Mouse (Mus musculus): Measurements from ENCODE around the gene Sfta2. TPM values are rescaled to one million over a fixed set of nuclear protein-coding genes. Genes with fewer than 3 reads are reported as not detected.
A peak's percentile ranks its signal among the peaks of the same experiment; 100 is the strongest.

The Sfta2 gene
- polyA plus RNA-seq, 1 experiment from 2014 or later = 1.0 TPM

GRCm38 (mm10) chr17:35635699-35636111 is 34.4 kb downstream of the Sfta2 start:
- H3K4me1 ChIP-seq (replicated peaks; ENCODE audit: control insufficient read depth, insufficient read depth, low read length) = no peaks in the 10 kb centered on the region
- no peaks in the 10 kb centered on the region for H3K27me3 ChIP-seq (replicated peaks; ENCODE audit: control insufficient read depth, insufficient read depth, low read length)
- no peak overlapping the region; the same call in 1 of the 2 replicates for H3K9ac ChIP-seq (ENCODE audit: low read depth, low read length)
- no peak overlapping the region for H3K27ac ChIP-seq (ENCODE audit: low read depth, low read length)
- no peaks in the 10 kb centered on the region for H3K9me3 ChIP-seq (ENCODE audit: control insufficient read depth)
- TF ChIP-seq CTCF (IDR thresholded peaks at IDR 0.05; ENCODE audit: low read depth) = peak; percentile 91
- WGBS = 2% methylated on average over 15 of the region's 15 CpGs
- peak overlapping the region; percentile 62 for H3K4me2 ChIP-seq (replicated peaks; ENCODE audit: low read depth)
- peak overlapping the region; percentile 36 for H3K4me3 ChIP-seq (ENCODE audit: low read depth, low read length)
- no peaks in the 10 kb centered on the region for H3K36me3 ChIP-seq (ENCODE audit: control insufficient read depth, insufficient read depth)
- 0 out of 2 replicates have a peak, but pooled peaks have one; percentile 16 for ATAC-seq

- Histone ChIP-seq H3K27ac (ENCODE audit: low read depth, low read length) (no peak overlapping the region), H3K36me3 (ENCODE audit: control insufficient read depth, insufficient read depth) (no peaks in the 10 kb centered on the region), H3K9ac (ENCODE audit: low read depth, low read length) (no peak overlapping the region), H3K4me3 (ENCODE audit: low read depth, low read length) (no peak overlapping the region), H3K4me1 (replicated peaks; ENCODE audit: control insufficient read depth, insufficient read depth, low read length) (no peaks in the 10 kb centered on the region), H3K27me3 (replicated peaks; ENCODE audit: control insufficient read depth, insufficient read depth, low read length) (no peaks in the 10 kb centered on the region), H3K9me3 (ENCODE audit: control insufficient read depth) (no peaks in the 10 kb centered on the region), H3K4me2 (replicated peaks; ENCODE audit: low read depth) (no peak overlapping the region)
- ATAC-seq = no peak
- no peak for TF ChIP-seq CTCF (IDR thresholded peaks at IDR 0.05; ENCODE audit: low read depth)
- WGBS = 32% methylated on average over 5 of the region's 5 CpGs
These were observed 35.0 kb downstream of the Sfta2 start for GRCm38 (mm10) chr17:35636363-35636762.

GRCm38 (mm10) chr17:35638475-35639190 is 37.3 kb downstream of the Sfta2 start:
- peak; percentile 70 for ATAC-seq
- no peaks in the 10 kb centered on the region for H3K9me3 ChIP-seq (ENCODE audit: control insufficient read depth)
- H3K27ac ChIP-seq (ENCODE audit: low read depth, low read length) = no peak overlapping the region
- no peak overlapping the region for H3K4me3 ChIP-seq (ENCODE audit: low read depth, low read length)
- TF ChIP-seq CTCF (IDR thresholded peaks at IDR 0.05; ENCODE audit: low read depth) = no peak
- no peaks in the 10 kb centered on the region for H3K4me1 ChIP-seq (replicated peaks; ENCODE audit: control insufficient read depth, insufficient read depth, low read length)
- H3K9ac ChIP-seq (ENCODE audit: low read depth, low read length) = no peak overlapping the region
- WGBS = 32% methylated on average over 14 of the region's 14 CpGs
- H3K27me3 ChIP-seq (replicated peaks; ENCODE audit: control insufficient read depth, insufficient read depth, low read length) = no peaks in the 10 kb centered on the region
- peak overlapping the region; percentile 24; the same call in 1 of the 2 replicates for H3K4me2 ChIP-seq (replicated peaks; ENCODE audit: low read depth)
- no peaks in the 10 kb centered on the region for H3K36me3 ChIP-seq (ENCODE audit: control insufficient read depth, insufficient read depth)

GRCm38 (mm10) chr17:35639352-35639751 is 38.0 kb downstream of the Sfta2 start:
- H3K36me3 ChIP-seq (ENCODE audit: control insufficient read depth, insufficient read depth) = no peaks in the 10 kb centered on the region
- no peak for TF ChIP-seq CTCF (IDR thresholded peaks at IDR 0.05; ENCODE audit: low read depth)
- WGBS = 62% methylated on average over 6 of the region's 6 CpGs
- no peaks in the 10 kb centered on the region for H3K4me1 ChIP-seq (replicated peaks; ENCODE audit: control insufficient read depth, insufficient read depth, low read length)
- no peak overlapping the region for H3K4me2 ChIP-seq (replicated peaks; ENCODE audit: low read depth)
- H3K4me3 ChIP-seq (ENCODE audit: low read depth, low read length) = no peak overlapping the region
- no peak overlapping the region for H3K9ac ChIP-seq (ENCODE audit: low read depth, low read length)
- H3K9me3 ChIP-seq (ENCODE audit: control insufficient read depth) = no peaks in the 10 kb centered on the region
- no peaks in the 10 kb centered on the region for H3K27me3 ChIP-seq (replicated peaks; ENCODE audit: control insufficient read depth, insufficient read depth, low read length)
- no peak overlapping the region; the same call in 1 of the 2 replicates for H3K27ac ChIP-seq (ENCODE audit: low read depth, low read length)
- ATAC-seq = no peak

GRCm38 (mm10) chr17:35643609-35644236 is 42.4 kb downstream of the Sfta2 start, which contains the start of gene Mucl3:
TSS of gene Mucl3 (minus strand) at chr17:35643695.
- H3K36me3 ChIP-seq (ENCODE audit: control insufficient read depth, insufficient read depth) = no peaks in the 10 kb centered on the region
- H3K27ac ChIP-seq (ENCODE audit: low read depth, low read length) = no peak within 1 kb of the TSS
- H3K9me3 ChIP-seq (ENCODE audit: control insufficient read depth) = no peaks in the 10 kb centered on the region
- WGBS = 40% methylated on average over 13 of the region's 13 CpGs
- no peak; the same call in 1 of the 2 replicates for ATAC-seq
- no peaks in the 10 kb centered on the region for H3K4me1 ChIP-seq (replicated peaks; ENCODE audit: control insufficient read depth, insufficient read depth, low read length)
- H3K4me3 ChIP-seq (ENCODE audit: low read depth, low read length) = no peak within 1 kb of the TSS
- no peaks in the 10 kb centered on the region for H3K27me3 ChIP-seq (replicated peaks; ENCODE audit: control insufficient read depth, insufficient read depth, low read length)
- TF ChIP-seq CTCF (IDR thresholded peaks at IDR 0.05; ENCODE audit: low read depth) = no peak
- no peak within 1 kb of the TSS for H3K9ac ChIP-seq (ENCODE audit: low read depth, low read length)
- H3K4me2 ChIP-seq (replicated peaks; ENCODE audit: low read depth) = no peak within 1 kb of the TSS

GRCm38 (mm10) chr17:35649429-35649828 is 48.1 kb downstream of the Sfta2 start:
- Histone ChIP-seq H3K4me3 (ENCODE audit: low read depth, low read length) (no peak overlapping the region), H3K4me2 (replicated peaks; ENCODE audit: low read depth) (peak overlapping the region; percentile 24), H3K36me3 (ENCODE audit: control insufficient read depth, insufficient read depth) (no peaks in the 10 kb centered on the region), H3K27ac (ENCODE audit: low read depth, low read length) (no peak overlapping the region), H3K9me3 (ENCODE audit: control insufficient read depth) (no peaks in the 10 kb centered on the region), H3K27me3 (replicated peaks; ENCODE audit: control insufficient read depth, insufficient read depth, low read length) (no peaks in the 10 kb centered on the region), H3K9ac (ENCODE audit: low read depth, low read length) (no peak overlapping the region), H3K4me1 (replicated peaks; ENCODE audit: control insufficient read depth, insufficient read depth, low read length) (0 out of 2 replicates have a peak, but pooled peaks cover 4% of the 10 kb centered on the region)
- WGBS = 30% methylated on average over 2 of the region's 2 CpGs
- ATAC-seq = peak; percentile 90
- no peak for TF ChIP-seq CTCF (IDR thresholded peaks at IDR 0.05; ENCODE audit: low read depth)

Data from intestine, postnatal 0 days (tissue).